Mouse (Mus musculus) macrophage (primary cell): ENCODE measurements around the gene Spg21. TPM values are rescaled to one million over a fixed set of nuclear protein-coding genes. Genes with fewer than 3 reads are reported as not detected.

Experiments
- H3K27ac ChIP-seq: fragments of 350-480 bp; formaldehyde crosslinking; 2 replicates; pipeline ENCODE4 v1.9.0; 2021
- H3K36me3 ChIP-seq: fragments of 350-480 bp; formaldehyde crosslinking; 2 replicates; pipeline ENCODE4 v1.9.0; 2021; ENCODE audit errors: inconsistent target
- H3K4me3 ChIP-seq: fragments of 350-480 bp; formaldehyde crosslinking; 2 replicates; pipeline ENCODE4 v1.9.0; 2021; ENCODE audit errors: inconsistent target
- H3K79me2 ChIP-seq: fragments of 350-480 bp; formaldehyde crosslinking; 2 replicates; pipeline ENCODE4 v1.9.0; 2021; ENCODE audit errors: inconsistent target
- WGBS: methylation state at CpG from one replicate; pipeline ENCODE4 v1.1.7; 2026; ENCODE audit warnings: inconsistent platforms; ENCODE audit not compliant: missing documents; 5-methylcytosine and 5-hydroxymethylcytosine counted together
- polyA plus RNA-seq: library from polyadenylated mRNA; stranded (reverse); fragments of 250-400 nt; gene quantifications from 3 replicates; pipeline ENCODE4 v1.2.4, GENCODE M21; 2018; ENCODE audit warnings: inconsistent platforms

Gene Spg21
- polyA plus RNA-seq, 1 experiment from 2014 or later = 71.6 TPM

GRCm38 (mm10) chr9:65512520-65512919 lies 51.8 kb downstream of the Spg21 start:
- no peaks in the 10 kb centered on the region for H3K79me2 ChIP-seq
- 98% methylated on average over 3 of the region's 3 CpGs for WGBS
- H3K4me3 ChIP-seq = no peak overlapping the region
- no peaks in the 10 kb centered on the region for H3K36me3 ChIP-seq
- no peak overlapping the region for H3K27ac ChIP-seq

GRCm38 (mm10) chr9:65514431-65514830 lies 53.7 kb downstream of the Spg21 start:
- 87% methylated on average over 4 of the region's 8 CpGs for WGBS
- Histone ChIP-seq H3K79me2 (no peaks in the 10 kb centered on the region), H3K27ac (no peak overlapping the region), H3K4me3 (no peak overlapping the region), H3K36me3 (no peaks in the 10 kb centered on the region)

- no peak overlapping the region for H3K27ac ChIP-seq
- no peak overlapping the region for H3K4me3 ChIP-seq
- H3K36me3 ChIP-seq = no peaks in the 10 kb centered on the region
- no peaks in the 10 kb centered on the region for H3K79me2 ChIP-seq
- WGBS = 97% methylated on average over 3 of the region's 3 CpGs
Observed at GRCm38 (mm10) chr9:65514851-65515261, 54.1 kb downstream of the Spg21 start.

GRCm38 (mm10) chr9:65519807-65520504 lies 59.2 kb downstream of the Spg21 start, which contains the start of gene Ankdd1a:
Ankdd1a (minus strand) TSS chr9:65520193.
- no peaks in the 10 kb centered on the region for H3K36me3 ChIP-seq
- no peak within 1 kb of the TSS for H3K27ac ChIP-seq
- 69% methylated on average over 18 of the region's 25 CpGs for WGBS
- no peak within 1 kb of the TSS for H3K4me3 ChIP-seq
- no peaks in the 10 kb centered on the region for H3K79me2 ChIP-seq

GRCm38 (mm10) chr9:65520505-65520876 lies 59.7 kb downstream of the Spg21 start:
- no peaks in the 10 kb centered on the region for H3K36me3 ChIP-seq
- no peaks in the 10 kb centered on the region for H3K79me2 ChIP-seq
- H3K4me3 ChIP-seq = no peak overlapping the region
- WGBS = 82% methylated on average over 11 of the region's 11 CpGs
- no peak overlapping the region for H3K27ac ChIP-seq

GRCm38 (mm10) chr9:65523611-65524364 lies 63.0 kb downstream of the Spg21 start:
- no peaks in the 10 kb centered on the region; the same call in 1 of the 2 replicates for H3K79me2 ChIP-seq
- peak overlapping the region; percentile 62 for H3K27ac ChIP-seq
- 28% methylated on average over 14 of the region's 14 CpGs for WGBS
- H3K36me3 ChIP-seq = no peaks in the 10 kb centered on the region
- no peak overlapping the region for H3K4me3 ChIP-seq

GRCm38 (mm10) chr9:65525445-65526195 lies 64.9 kb downstream of the Spg21 start:
- no peaks in the 10 kb centered on the region; the same call in 1 of the 2 replicates for H3K79me2 ChIP-seq
- H3K4me3 ChIP-seq = no peak overlapping the region
- H3K36me3 ChIP-seq = no peaks in the 10 kb centered on the region
- 56% methylated on average over 10 of the region's 10 CpGs for WGBS
- H3K27ac ChIP-seq = peak overlapping the region; percentile 62

- Histone ChIP-seq H3K4me3 (no peak overlapping the region; the same call in 1 of the 2 replicates), H3K79me2 (no peaks in the 10 kb centered on the region; the same call in 1 of the 2 replicates), H3K27ac (peak overlapping the region; percentile 48), H3K36me3 (no peaks in the 10 kb centered on the region)
- 56% methylated on average over 6 of the region's 6 CpGs for WGBS
Observed at GRCm38 (mm10) chr9:65528417-65529038, 67.8 kb downstream of the Spg21 start.

GRCm38 (mm10) chr9:65529659-65530058 lies 68.9 kb downstream of the Spg21 start:
- H3K36me3 ChIP-seq = no peaks in the 10 kb centered on the region
- WGBS = 49% methylated on average over 8 of the region's 8 CpGs
- no peak overlapping the region for H3K4me3 ChIP-seq
- no peaks in the 10 kb centered on the region; the same call in 1 of the 2 replicates for H3K79me2 ChIP-seq
- peak overlapping the region; percentile 48 for H3K27ac ChIP-seq

- 91% methylated on average over 5 of the region's 5 CpGs for WGBS
- Histone ChIP-seq H3K27ac (no peak overlapping the region), H3K36me3 (no peaks in the 10 kb centered on the region), H3K4me3 (no peak overlapping the region), H3K79me2 (no peaks in the 10 kb centered on the region; the same call in 1 of the 2 replicates)
Observed at GRCm38 (mm10) chr9:65531283-65531682, 70.5 kb downstream of the Spg21 start.

GRCm38 (mm10) chr9:65532986-65533385 lies 72.2 kb downstream of the Spg21 start:
- H3K27ac ChIP-seq = peak overlapping the region; percentile 97

GRCm38 (mm10) chr9:65534111-65534510 lies 73.4 kb downstream of the Spg21 start:
- WGBS = 90% methylated on average over 3 of the region's 3 CpGs
- Histone ChIP-seq H3K36me3 (no peaks in the 10 kb centered on the region), H3K27ac (peak overlapping the region; percentile 97), H3K79me2 (no peaks in the 10 kb centered on the region; the same call in 1 of the 2 replicates), H3K4me3 (no peak overlapping the region)

More at GRCm38 (mm10) chr9:65532986-65533385, 72.2 kb downstream of the Spg21 start:
- Histone ChIP-seq H3K79me2 (no peaks in the 10 kb centered on the region; the same call in 1 of the 2 replicates), H3K36me3 (no peaks in the 10 kb centered on the region), H3K4me3 (no peak overlapping the region)
- WGBS = 36% methylated on average over 7 of the region's 8 CpGs

- H3K36me3 ChIP-seq = no peaks in the 10 kb centered on the region
- no peaks in the 10 kb centered on the region; the same call in 1 of the 2 replicates for H3K79me2 ChIP-seq
- H3K27ac ChIP-seq = peak overlapping the region; percentile 97
- 0% methylated on average over 3 of the region's 3 CpGs for WGBS
- no peak overlapping the region for H3K4me3 ChIP-seq
Observed at GRCm38 (mm10) chr9:65535191-65535722, 74.5 kb downstream of the Spg21 start.
